Mouse (Mus musculus): ENCODE measurements around the gene Fut1.

Gene Fut1

DNA sequence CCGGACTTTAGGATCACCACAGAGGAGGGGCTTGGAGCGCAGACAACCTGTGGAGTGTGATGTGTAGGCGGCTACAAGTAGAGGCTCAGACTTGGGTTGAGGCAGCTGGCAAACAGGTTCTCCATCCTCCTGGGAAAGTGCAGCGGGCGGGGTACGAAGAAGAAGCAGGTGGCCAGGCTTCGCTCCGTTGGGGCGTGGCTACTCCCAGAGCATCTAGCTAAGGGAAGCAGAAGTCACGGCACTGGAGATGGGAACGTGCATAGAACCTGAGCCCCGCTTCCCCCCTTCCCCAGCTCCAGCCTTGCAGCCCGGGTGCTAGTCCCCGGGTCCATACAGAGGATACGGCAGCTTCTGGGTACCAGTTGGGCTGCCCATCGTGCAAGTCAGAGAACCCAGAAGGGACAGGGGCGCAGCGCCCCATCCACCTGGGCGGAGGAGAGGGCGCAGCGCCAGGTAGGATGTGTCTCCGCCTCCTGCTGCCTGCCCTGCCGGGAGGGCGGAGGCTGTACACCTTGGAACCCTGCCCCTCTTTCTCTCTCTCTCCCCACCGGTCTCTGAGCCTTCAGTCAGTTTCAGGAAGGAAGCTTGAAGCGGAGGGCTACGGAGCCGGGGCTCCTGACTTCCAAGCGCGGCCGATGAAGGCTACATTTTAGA lies at the start of gene Fut1:
Gene Fut1 (plus strand): TSS at position 248 of the 654 bp plus-strand sequence.
- DNase-seq (ENCODE audit: extremely low spot score, low spot score), result no peak

GRCm38 (mm10) chr7:45567780-45568516 lies 49.1 kb upstream of the Fut1 start:
- DNase-seq (ENCODE audit: extremely low spot score, low spot score), result peak; percentile 89

DNA sequence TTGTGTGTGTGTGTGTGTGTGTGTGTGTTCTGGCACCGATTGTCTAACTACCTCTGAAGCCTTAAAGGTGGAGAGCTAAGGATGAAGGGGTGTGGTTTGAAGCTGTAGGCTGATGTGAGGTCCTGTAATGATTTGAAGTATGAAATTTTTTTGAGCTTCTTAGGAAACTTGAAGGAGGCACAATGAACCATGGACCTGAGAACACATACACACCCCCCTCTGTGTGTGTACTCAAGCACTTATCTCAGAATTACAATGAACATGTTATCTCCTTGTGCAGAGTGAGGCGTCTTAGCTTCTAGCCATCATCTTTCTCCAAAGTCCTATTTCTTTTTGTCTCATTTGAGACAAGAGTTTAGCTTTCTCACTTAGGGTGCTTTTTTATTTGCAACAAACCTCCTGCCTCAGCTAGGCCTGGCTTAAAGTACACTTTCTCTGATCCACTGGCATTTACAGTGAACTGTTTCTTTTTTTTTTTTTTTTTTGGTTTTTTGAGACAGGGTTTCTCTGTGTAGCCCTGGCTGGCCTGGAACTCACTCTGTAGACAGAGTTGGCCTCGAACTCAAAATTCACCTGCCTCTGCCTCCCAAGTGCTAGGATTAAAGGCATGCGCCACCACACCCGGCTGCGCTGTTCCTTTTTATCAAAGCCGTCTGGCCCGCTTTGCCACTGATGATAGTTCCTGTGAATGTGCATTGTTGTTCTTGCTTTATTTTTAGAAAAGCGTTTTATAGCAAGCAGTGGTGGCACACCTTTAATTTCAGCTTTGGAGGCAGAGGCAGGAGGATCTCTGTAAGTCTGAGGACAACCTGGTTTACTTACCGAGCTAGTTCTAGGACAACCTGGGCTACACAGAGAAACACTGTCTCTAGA lies 48.3 kb upstream of the Fut1 start:
- no peak for DNase-seq (ENCODE audit: extremely low spot score, low spot score)

DNA sequence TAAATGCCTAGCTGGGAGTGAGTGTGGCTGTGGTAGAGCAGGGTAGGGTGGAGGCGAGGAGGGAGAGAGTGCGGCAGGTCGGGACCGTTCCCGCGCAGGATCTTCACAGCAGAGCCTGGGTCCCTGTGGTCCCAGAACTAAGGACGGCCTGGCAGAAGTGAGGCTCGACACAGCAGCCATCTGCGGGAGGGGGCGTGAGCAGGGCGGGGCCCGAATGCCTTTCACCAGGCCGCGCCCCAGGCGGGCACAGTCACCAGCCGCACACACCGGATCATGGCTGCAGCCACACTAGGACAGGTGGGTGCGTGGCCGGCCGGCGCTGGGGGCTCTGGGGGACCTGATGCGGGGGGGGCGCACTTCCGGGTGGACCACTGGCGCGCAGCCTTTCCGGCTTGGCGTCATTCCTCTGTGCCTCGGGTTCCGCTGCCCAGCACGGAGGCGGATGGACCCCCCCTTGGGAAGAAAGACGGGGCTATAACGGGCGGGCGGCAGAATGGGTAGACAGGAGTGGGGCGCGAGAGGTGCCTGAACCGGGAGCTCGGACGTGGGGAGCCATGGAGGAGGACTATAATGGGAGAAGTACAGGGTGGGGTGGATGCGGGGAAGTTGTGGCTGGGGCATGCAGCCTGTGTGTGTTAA lies 46.9 kb upstream of the Fut1 start, which contains the start of gene Bcat2:
Gene Bcat2 (plus strand): TSS at position 51 of the 639 bp plus-strand sequence.
- DNase-seq (ENCODE audit: extremely low spot score, low spot score), result peak; percentile 75

DNA sequence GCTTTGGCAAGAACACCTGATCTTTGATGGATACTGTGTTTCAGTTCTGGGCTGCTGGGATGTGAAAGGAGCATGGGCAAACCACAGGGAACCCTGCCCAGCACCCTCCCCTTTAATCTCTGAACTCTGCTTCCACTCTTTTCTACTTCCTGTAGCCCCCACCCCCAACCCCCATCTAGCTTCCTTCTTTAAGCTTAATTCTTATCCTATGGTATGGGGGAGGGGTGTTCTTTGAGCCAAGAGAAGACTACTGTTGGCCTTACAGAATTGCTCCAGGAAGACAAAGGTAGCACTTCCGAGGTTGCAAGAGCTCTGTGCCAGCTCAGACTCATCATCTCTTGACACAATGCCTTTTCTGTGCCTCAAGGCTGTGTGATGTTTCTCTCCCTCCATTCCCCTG lies 45.1 kb upstream of the Fut1 start:
- DNase-seq (ENCODE audit: extremely low spot score, low spot score), result no peak

- DNase-seq (ENCODE audit: extremely low spot score, low spot score), result no peak
Measured at GRCm38 (mm10) chr7:45573954-45574353, 43.1 kb upstream of the Fut1 start.

GRCm38 (mm10) chr7:45574472-45575379 lies 42.4 kb upstream of the Fut1 start:
- DNase-seq (ENCODE audit: extremely low spot score, low spot score), result no peak

DNA sequence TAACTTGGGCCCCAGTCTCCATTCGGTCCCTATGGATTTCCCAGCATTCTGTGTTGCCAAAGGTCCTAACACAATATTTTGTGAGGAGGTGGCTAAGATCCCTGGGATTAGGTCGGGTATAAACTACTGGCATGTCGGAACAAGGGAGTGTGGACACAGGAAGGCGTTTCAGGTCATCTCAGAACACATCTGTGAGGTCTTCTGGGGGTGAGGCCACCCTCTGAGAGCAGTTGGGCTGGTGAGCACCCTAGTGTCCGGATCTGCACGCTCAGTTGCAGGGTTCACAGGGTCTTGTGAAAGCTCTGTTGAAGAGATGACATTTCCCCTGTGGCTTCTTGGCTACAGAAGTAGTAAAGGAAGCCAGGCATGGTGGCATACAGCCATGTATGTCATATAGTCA lies 31.2 kb upstream of the Fut1 start:
- no peak for DNase-seq (ENCODE audit: extremely low spot score, low spot score)

GRCm38 (mm10) chr7:45587631-45588592 lies 29.2 kb upstream of the Fut1 start:
- no peak for DNase-seq (ENCODE audit: extremely low spot score, low spot score)

GRCm38 (mm10) chr7:45589173-45589572 lies 27.9 kb upstream of the Fut1 start:
- DNase-seq (ENCODE audit: extremely low spot score, low spot score), result peak; percentile 87

GRCm38 (mm10) chr7:45589898-45590297 lies 27.2 kb upstream of the Fut1 start:
- DNase-seq (ENCODE audit: extremely low spot score, low spot score), result no peak

DNA sequence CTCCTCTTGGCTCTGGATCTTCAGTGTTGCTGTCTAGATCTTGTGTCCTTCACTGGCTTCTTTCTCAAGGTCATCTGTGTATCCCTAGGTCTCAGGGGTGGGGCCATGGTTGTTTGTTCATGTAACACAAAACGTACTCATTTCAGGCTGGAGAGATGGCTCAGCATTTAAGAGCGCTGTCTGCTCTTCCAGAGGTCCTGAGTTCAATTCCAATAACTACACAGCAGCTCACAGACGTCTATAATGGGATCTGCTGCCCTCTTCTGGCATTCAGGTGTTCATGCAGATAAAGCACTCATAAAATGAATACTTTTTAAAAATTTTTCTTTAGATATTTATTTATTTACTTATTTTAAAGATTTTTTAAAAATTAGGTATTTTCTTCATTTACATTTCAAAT lies 26.2 kb upstream of the Fut1 start:
- DNase-seq (ENCODE audit: extremely low spot score, low spot score), result no peak

DNA sequence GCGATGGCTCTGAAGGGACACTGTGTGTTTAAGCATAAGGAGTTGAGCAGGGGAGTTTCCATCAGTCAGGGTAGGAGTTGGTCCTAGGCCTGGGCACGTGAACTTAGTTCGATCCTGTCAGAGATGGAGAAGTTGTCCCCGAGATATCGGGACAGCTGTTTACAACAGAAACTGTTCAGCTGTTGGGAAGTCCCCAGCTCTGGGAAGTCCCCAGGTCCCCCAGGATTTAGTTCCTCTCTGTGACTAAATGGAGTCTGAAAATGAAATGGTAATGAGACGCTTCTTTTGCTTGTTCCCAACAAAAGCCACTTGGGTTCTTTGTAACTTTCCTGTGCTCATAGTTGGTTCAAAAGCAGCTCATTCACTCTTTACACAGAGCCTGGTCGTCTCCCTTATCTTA lies 25.2 kb upstream of the Fut1 start:
- no peak for DNase-seq (ENCODE audit: extremely low spot score, low spot score)

DNA sequence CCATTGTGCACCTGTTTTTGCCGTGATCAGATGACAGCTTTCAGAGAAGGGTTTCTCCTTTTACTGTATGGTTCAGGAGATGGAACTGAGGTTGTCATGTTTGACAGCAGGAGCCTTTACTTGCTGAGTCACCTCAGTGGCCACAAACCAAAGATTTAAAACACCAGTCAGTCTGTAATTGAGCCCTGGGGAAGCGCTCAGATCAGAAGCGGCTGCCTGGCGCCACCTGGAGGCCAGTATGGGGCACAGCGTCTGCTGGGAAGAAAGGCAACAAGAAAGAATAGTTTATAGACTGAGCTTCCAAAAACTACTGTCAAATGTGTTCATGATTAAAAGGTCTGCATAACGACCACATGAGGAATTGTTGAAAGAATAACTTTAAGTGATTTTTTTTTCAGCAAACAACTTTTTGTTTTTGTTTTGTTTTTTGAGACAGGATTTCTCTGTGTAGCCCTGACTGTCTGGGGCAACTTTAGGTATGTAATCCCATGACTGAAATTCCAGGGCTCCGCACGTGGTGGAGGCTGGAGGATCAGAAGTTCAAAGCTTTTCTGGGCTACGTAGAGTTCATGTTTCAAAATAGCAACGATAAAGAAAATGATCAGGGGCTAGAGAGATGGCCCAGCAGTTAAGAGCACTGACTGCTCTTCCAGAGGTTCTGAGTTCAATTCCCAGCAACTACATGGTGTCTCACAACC lies 23.8 kb upstream of the Fut1 start:
- peak; percentile 60 for DNase-seq (ENCODE audit: extremely low spot score, low spot score)

DNA sequence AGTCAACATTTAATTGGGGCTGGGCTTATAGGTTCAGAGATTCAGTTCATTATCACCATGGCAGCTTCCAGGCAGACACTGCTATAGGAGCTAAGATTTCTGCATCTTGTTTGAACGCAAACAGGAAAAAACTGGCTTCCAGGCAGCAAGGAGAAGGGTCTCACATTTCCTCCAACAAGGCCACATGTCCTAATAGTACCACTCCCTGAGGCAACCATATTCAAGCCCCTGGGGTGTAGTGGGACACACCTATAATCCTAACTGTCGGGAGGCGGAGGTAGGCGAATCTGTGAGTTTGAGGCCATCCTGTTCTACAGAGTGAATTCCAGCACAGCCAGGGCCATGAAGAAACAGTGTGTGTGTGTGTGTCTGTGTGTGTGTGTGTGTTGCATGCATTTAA lies 21.9 kb upstream of the Fut1 start:
- no peak for DNase-seq (ENCODE audit: extremely low spot score, low spot score)

DNA sequence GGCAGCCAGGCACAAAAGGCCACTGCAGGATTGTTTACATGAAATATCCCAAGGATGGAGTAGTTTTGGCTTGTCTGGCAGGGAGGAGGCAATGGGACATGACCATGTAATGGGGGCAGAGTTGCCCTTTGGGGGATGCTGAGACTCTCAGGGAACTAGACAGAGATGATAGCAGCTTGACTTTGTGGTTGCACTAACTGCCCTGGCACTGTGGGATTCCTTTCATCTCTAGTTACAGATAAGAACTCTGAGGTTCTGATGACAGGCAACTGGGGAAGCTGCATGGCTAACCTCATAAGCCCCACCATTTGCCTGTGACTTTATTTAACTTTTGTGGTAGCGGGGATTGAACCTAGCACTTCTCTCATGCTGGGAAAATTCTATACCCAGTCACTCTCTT lies 21.0 kb upstream of the Fut1 start:
- DNase-seq (ENCODE audit: extremely low spot score, low spot score), result no peak

DNA sequence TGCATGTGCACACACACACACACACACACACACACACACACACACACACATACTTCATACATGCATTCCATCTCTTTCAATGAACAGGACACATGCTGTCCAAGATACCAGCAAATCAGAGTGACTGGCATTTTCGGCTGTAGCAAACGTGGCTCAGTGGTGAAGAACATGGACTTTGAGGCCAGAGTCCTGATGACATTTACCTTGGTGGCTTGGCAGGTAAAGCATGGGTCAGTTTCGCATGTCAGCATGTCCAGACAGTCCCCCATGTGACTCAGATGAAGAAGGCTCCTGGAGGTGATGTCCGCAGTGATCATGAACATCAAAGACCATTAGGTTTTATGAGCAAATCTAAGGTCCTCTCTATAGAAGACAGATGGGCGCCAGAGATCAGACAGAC lies 20.1 kb upstream of the Fut1 start:
- no peak for DNase-seq (ENCODE audit: extremely low spot score, low spot score)

DNA sequence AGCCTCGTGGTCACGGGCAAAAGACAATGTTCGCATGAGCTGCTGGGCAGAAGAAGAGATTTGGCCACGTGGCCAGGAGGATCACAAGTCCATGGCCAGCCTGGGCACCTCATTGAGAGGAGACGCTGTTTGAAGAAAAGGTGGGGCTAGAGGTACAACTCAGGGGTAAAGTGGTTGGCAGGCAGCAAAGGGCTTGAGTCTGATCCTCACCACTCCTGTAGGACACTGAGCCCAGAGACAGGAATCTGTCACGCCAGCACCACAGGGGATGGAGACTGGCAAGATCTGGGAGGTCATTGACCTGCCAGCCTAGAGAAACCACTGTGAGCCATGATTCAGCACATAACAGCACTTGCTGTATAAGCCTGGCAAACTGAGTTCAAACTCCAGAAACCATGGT lies 19.6 kb upstream of the Fut1 start:
- DNase-seq (ENCODE audit: extremely low spot score, low spot score), result no peak
